Mouse (Mus musculus): ENCODE results near the gene 1110002E22Rik.

The 1110002E22Rik gene

DNA sequence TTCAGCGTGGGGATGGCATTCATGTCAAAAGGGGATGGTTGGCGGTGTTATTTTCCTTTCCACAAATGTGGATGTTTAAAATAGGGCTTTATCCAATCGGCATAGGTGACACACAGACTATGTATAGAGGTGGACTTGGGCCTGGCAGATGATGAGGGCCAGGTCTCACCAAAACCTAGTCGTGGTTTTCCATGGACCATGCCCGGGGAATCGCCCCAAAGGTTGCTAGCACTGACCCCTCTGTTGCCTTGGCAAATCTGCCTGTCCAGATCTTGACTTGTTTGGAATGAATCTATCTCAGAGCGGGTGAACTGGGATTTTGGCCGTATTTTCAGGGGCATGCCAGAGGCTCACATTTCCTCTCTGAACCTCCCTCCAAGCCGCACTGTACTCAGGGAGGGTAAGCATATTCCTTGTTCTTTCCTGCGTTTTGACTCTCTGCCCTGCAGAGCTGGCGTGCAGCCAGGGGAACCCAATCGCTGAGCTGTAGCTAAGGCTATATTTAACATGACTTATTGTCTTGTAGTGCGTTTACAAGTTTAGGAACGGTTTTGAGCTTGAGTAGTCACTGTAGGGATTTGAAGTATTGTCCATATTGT lies 1.0 kb upstream of the 1110002E22Rik start:
- no peak for DNase-seq (ENCODE audit: low spot score)

DNA sequence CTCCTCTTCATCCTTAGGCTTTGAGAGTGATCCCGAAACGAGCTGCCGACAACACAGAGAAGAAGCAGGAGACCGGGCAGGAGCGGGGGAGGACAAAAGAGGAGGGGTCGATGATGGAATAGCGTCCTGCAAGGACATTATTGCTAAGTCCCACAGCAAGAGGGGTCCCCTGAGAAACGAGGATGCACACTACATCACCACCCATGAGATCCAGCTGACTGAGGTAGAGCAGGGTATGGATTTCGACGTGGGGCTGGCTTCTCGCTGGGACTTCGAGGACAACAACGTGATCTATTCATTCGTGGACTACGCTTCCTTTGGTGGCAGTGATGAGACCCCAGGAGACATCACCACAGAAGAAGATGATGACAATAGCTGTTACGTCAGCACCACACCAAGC lies 1.1 kb downstream of the 1110002E22Rik start:
- DNase-seq (ENCODE audit: low spot score): no peak

DNA sequence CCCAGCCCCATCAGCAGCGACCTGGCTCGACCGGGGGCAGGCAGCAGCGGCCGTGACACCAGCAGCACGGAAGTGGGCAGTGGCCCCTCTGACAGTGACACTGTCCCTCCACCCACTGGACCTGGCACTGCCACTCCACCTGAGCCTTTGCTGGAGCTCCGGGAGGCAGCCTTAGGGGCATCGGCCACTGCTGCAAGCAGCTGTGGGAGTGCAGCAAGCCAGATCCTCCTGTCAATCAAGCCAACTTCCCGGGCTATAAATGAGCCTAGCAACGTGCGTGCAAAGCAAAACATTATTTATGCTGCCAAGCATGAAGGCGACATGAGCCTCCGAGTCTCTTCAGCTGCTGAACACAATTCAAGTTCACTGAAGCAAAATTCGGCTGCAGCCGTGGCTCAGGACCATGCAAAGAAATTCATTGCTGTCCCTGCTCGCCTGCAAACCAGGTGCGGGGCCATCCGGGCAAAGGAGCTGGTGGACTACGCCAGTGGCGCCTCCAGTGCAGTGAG lies 1.6 kb downstream of the 1110002E22Rik start:
- DNase-seq (ENCODE audit: low spot score): no peak

GRCm38 (mm10) chr3:138067288-138067687 lies 2.4 kb downstream of the 1110002E22Rik start, which contains the start of gene Gm5105:
Gene Gm5105 (minus strand): TSS chr3:138067388.
- no peak for DNase-seq (ENCODE audit: low spot score)

DNA sequence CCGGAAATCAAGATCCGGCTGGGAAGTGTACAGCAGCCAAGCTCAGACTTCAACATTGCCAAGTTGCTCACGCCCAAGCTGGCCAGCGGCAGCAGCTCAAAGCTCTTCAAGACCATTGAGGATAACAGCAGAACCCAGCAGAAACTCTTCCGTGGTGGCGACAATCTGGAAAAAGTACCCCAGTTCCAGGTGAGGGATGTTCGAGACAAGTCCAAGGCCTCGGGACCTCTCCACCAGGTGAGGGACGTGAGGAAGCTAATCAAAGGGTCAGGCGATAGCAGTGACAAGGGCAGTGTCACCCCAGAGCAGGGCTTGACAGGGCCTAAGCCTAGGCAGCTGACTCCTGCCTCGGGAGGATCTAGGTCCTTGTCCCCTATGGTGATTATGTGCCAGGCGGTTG lies 3.3 kb downstream of the 1110002E22Rik start:
- DNase-seq (ENCODE audit: low spot score): no peak

GRCm38 (mm10) chr3:138069756-138070511 lies 5.1 kb downstream of the 1110002E22Rik start:
- no peak for DNase-seq (ENCODE audit: low spot score)

GRCm38 (mm10) chr3:138071004-138071403 lies 6.2 kb downstream of the 1110002E22Rik start:
- no peak for DNase-seq (ENCODE audit: low spot score)

DNA sequence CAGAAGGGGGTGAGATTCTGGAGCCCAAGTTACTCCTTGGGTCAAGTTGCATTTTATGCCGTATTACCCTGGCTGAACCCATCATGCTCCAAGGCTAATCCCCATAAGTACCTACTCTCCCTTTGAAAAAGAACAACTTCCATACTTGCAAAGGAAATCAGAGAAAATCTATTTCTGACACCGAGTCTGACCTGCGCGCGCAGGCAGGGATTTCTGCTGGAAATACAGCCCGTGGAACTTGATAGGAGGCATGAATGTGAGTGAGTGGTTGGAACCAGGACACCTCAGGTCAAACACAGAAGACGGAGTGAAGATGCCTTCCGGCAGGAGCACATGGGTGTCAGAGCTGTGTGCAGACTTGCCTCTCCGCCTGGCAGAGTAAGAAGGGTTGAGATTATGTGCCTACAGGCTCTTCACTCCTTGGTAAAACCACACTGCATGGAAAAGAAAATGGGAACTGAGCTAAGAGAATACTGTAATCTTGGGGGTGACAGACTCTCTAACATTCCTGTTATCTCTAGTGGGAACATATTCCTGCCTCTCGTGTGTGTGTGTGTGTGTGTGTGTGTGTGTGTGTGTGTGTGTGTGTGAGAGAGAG lies 6.7 kb downstream of the 1110002E22Rik start:
- DNase-seq (ENCODE audit: low spot score): no peak

DNA sequence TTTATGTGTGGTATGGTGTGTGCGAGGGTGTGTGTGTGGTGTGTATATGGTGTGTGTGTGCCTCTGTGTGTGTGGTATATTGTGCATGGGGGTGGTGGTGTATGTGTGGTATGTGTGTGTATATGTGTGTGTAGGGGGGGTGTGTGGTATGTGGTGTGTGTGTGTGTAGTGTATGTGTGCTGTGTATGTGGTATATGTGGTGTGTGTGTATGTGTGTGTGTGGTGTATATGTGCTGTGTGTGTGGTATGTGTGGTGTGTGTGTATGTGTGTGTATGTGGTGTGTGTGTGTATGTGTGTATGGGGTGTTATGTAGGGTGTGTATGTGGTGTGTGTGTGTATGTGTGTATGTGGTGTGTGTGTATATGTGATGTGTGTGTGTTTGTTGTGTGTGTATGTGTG lies 9.4 kb downstream of the 1110002E22Rik start:
- no peak for DNase-seq (ENCODE audit: low spot score)

DNA sequence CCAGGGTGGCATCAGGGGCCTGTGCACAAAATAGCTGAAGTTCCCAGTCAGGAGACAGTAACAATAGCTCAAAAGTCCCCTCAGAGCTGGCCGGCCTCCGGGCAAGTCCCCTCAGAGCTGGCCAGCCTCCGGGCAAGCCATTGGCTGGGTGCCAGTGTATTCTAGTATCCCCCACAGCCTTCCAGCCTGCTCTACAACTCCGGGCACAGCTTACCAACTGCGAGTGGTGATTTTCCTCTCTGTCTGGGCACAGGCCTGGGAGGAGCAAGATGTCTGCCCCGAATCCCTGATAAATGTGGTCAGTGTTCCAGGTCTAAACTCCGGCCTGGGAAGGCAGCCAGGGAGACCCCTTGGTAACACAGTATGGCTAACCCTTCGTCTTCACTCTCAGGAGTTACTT lies 10.4 kb downstream of the 1110002E22Rik start:
- DNase-seq (ENCODE audit: low spot score): no peak

GRCm38 (mm10) chr3:138077476-138078340 lies 12.9 kb downstream of the 1110002E22Rik start:
- DNase-seq (ENCODE audit: low spot score): no peak

- DNase-seq (ENCODE audit: low spot score): no peak
Measured at GRCm38 (mm10) chr3:138078701-138079100, 13.8 kb downstream of the 1110002E22Rik start.

- no peak for DNase-seq (ENCODE audit: low spot score)
Measured at GRCm38 (mm10) chr3:138083073-138083637, 18.3 kb downstream of the 1110002E22Rik start.

GRCm38 (mm10) chr3:138083896-138084295 lies 19.0 kb downstream of the 1110002E22Rik start:
- DNase-seq (ENCODE audit: low spot score): no peak

DNA sequence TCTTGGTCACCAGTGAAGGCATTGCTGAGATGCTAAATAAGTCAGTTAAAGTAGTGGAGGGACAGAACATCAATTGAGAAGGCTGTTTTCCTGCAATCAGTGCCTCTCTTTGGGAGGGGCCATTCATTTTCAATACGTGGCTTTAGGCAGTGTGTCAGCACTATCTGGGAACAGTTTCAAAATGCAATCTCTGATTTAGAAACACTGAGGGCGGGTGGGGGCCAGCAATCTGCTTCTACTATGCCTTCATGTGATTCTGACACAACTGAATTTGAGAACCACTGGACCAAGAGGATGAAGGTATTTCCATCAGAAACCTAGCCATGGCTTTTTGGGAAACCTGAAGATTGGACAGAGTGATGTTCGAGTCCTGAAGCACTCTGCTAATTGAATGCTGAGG lies 30.4 kb downstream of the 1110002E22Rik start:
- DNase-seq (ENCODE audit: low spot score): no peak

- no peak for DNase-seq (ENCODE audit: low spot score)
Measured at GRCm38 (mm10) chr3:138095718-138096117, 30.9 kb downstream of the 1110002E22Rik start.

- DNase-seq (ENCODE audit: low spot score): no peak
Measured at GRCm38 (mm10) chr3:138096263-138097028, 31.6 kb downstream of the 1110002E22Rik start.

- DNase-seq (ENCODE audit: low spot score): no peak
Measured at GRCm38 (mm10) chr3:138097718-138098117, 32.9 kb downstream of the 1110002E22Rik start.

- no peak for DNase-seq (ENCODE audit: low spot score)
Measured at GRCm38 (mm10) chr3:138101936-138102335, 37.1 kb downstream of the 1110002E22Rik start.

DNA sequence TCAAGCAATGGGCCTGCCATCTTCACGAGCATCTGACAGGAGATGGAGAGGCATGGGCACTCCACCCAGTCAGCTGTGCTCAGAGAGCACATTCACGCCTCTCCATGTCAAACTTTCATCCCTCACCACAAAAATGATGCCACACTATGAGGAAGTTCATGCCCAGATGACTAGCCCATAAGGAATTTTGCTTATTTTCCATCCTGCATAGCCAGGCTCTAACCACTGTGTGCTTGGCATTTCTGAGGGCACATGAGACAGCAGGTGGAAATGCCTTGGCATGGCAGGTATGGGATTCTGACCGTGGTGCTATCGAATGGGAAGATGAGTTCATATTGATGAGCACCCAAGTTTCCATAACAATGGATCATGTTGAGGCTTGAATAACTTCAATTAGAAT lies 38.8 kb downstream of the 1110002E22Rik start:
- no peak for DNase-seq (ENCODE audit: low spot score)

- no peak for DNase-seq (ENCODE audit: low spot score)
Measured at GRCm38 (mm10) chr3:138105056-138105455, 40.2 kb downstream of the 1110002E22Rik start.

Data from spleen, adult 12 weeks (tissue).